Mouse (Mus musculus): Measurements from ENCODE around the gene E2f6.

DNA sequence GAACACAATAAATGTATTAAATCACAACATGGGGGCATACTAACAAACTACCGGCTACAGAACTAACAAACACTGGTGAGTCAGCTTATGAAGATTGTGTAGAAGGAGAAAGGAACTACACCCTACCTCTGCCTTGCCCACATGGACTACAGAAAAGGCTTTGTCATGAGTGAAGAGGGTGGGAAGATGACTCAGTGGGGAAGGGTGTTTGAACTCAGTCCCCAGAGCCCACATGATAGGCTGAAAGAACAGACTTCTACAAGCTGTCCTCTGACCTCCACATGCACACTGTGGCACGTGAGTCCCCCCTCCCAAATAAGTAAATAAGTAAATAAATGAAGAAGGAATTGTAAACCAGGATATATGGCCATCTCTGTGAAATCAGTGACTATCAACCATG is 31.6 kb upstream of the E2f6 start:
- no peak for TF ChIP-seq CTCF (IDR thresholded peaks at IDR 0.05; ENCODE audit: borderline replicate concordance, insufficient read depth, low read length)
- no peak for TF ChIP-seq POLR2A (IDR thresholded peaks at IDR 0.05; ENCODE audit: low read depth, low read length)

Data from embryonic fibroblast, embryonic 13.5 days (primary cell).